Mouse (Mus musculus): ENCODE data around the gene Ppp1r8.

Gene Ppp1r8

DNA sequence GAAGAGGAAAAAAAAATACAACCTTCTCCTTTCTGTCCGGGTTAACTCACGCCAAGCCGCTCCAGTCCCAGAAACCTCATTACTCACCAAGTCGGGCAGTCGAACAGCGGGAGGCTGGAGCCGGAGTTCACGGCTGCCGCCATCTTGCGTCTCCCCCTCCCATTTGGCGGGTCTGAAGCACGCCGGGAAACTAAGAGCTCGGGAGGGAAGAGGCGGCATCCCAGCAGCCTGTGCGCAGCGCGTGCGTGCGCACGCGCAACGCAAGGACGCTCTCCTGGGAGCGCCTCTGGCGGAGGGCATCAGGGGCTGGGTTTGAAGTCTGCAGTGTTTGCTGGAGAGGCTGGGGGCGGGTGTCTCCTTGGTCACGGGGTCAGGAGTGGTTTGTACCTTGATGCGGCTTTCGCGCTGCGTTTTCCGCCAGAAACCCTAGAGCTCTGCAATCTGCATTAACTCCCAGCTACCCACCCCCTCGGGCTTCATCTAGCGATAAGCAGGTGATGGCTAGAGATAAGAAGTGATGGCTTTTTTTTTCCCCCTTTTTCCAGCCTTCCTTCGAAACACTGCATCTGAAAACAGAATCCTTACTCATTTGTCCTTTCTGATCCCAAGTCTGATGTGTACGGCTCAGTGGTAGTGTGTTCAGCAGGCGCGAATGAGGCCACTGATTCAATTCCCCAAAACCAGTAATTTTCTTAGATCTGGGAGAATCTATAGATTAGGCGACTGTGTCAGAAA lies at the start of gene Ppp1r8:
Ppp1r8 (minus strand) TSS at position 200 of the 735 bp plus-strand sequence.
- DNase-seq = peak; percentile 85 to 88

DNA sequence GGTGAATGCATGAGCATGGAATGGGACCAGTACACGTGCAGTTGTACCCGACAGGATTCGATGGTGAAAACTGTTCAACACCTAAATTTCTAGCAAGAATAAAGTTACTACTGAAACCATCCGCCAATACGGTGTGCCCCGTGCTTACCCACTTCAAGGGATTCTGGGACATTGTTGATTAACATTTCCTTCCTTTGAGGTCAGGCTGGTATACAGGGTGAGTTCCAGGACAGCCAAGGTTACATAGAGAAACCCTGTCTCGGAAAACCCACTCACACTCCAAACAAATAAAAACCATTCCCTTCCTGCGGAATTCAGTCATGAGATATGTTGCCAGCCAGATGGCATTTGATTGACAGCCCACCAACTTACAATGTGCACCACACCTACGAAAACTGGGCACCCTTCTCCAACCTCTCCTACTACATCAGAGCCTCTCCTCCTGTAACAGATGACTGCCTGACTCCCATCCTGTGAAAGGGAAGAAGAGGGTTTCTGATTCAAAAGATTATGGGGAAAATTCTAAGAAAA lies 41.9 kb upstream of the Ppp1r8 start:
- no peak for DNase-seq

DNA sequence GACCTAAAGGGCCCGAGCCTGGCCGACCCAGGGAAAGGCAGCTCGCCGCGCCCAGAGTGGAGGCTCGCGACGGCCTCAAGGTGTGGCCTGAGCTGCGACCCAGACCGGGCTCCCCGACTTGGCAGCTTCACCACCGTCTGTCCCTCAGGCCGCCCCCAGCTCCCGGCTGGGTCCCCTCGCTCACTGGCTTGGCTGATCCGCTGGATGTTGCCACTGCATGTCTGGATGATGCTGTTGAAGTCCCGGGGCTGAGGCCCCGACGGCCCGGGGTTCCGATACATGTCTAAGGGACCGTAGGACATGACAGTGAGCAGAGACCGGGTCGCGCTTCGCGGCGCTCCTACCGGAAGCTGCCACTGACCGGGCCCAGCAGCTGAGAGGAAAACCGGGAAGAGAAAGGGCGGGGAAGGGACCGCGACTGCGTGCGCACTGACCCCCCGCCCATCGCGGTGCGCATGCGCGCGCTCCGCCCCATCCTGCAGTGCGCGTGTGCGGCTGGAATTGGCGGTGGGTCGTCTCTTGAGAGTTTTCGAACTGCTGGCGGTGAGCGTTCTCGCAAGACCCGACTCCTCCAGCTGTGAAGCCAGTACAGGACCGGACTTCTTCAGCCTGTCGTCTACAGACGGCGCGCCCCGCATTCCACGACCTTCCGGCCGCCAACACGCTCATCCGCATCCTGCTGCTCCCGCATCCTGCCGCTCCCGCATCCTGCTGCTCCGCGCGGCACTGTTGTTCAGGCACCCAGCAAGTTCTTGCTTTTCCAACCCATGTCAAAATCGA lies 41.3 kb upstream of the Ppp1r8 start, which contains the start of gene Stx12:
Stx12 (minus strand) TSS at position 446 of the 780 bp plus-strand sequence.
- peak; percentile 87 to 90 for DNase-seq

DNA sequence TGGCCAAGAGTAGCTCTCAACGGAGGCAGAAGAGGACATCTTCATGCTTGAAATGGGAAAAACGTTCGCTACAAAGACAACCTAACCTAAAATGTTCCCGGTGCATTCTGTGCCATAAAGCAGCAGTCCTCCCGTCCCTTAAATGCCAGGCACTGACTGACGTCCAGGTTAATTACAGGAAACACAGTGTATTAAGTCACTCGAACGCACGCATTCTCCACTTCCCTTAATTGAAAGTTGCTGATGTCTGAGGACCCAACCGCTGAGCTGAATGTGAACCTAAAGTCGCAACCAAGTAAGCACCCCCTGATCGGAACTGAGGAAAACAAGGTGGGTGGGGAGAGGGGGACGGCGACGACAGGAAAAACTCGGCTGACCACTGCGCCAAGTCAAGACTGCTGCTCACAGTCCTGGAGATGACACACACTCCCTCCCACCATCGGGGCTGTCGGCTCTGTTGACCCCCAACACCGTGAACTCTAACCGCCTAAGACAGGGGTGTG lies 40.6 kb upstream of the Ppp1r8 start:
- no peak for DNase-seq

DNA sequence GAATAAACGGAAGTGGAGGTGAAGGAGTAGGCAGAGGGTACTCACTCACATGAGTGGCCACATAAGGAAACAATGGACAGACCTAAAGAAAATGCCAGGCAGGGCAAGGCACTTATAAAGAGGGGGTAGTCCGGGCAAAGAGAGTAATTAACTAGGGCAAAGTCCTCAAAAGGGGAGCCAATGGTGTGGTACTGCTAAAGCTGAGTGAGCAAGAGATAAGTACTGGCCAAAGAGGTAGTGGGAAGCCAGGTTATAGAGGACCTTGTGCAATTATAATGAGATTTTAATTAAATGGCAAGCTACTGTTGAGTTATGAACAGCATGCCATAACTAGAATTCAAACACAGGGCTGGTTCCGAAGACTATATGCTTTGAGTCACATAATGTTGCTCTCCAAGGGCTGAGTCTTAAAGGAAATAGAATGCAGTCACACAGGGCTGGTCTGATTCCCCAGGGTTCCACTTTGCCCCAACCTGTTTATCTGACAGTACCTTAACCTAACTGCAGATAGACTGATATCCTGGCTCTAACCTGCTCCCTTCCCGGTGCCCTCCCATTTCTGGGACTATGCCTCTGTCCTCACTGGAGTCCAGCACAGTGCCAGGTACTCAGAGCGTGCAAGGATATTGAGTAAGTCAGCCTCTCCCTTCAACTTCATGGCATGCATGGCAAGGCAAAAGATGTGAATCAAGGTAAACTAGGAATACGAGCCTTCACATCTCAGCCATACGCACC lies 31.6 kb upstream of the Ppp1r8 start:
- no peak for DNase-seq

DNA sequence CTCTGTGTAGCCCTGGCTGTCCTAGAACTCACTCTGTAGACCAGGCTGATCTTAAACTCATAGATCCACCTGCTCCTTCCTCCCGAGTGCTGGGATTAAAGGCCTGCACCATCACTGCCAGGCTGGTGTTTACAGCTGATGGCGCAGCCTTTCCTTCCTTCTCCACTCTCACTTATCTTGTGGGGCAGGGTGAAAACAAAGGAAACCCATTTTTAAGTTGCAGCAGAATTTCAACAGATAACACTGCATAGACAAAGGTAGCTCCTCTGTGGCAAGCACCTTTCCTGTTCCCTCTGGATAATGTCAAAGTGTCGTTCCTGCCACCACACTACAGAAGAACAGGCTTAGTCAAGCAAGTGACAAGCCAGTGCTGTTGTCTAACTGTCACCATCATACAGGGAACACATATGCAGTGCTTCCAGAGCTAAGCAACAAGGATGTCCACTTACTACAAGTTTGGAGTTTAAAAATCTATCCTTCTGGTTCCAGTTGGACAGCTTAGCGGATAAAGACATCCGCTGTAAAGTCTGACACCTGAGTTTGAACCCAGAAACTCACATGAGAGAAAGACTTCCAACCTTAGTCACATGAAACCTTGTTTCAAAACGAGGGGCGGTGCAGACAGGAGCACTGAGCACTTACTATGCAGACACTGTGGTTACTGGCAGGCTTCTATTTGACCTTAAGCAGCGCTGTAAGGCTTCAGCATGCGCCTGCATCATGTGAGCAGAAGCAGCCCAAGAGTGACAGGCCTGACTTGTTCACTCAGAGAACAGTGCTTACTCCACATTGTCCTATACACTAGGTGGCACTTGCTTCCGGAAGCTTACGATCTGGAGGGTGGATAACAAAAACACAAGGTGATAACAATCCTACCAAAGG lies 30.8 kb upstream of the Ppp1r8 start:
- DNase-seq = no peak

DNA sequence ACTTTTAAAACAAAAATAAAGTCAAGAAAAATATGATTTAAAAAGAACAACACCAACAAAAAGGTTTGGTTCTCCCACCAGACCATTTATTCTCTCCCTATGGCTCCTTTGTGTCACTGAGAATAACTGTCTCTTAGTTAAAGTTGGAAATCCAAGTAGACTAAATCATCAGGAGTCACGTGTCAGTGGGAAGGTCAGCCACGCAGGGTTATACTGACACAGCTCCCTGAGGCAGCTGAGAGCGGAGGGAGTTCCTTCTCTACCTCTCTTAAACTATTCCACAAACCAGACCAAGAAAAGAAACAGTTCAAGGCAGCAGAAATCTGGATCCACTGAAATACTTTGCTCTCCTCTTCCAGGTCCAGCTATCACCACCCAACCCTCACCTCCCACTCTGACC lies 28.1 kb upstream of the Ppp1r8 start:
- DNase-seq = no peak

DNA sequence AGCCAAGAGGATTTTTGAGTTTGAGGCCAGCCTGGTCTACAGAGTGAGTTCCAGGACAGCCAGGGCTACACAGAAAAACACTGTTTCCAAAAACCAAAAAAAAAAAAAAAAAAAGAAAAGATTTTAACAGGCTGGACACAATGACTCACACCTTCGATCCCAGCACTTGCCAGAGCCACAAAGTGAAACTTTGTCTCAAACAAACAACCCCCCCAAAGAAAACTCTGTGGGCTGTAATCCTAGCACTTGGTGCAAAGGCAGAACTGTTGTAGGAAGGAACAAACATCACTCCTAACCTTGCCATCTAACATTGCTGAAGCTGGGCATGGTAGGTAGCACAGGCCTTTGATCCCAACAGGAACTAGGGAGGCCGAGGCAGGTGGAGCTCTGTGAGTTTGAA lies 21.9 kb upstream of the Ppp1r8 start:
- DNase-seq = no peak

DNA sequence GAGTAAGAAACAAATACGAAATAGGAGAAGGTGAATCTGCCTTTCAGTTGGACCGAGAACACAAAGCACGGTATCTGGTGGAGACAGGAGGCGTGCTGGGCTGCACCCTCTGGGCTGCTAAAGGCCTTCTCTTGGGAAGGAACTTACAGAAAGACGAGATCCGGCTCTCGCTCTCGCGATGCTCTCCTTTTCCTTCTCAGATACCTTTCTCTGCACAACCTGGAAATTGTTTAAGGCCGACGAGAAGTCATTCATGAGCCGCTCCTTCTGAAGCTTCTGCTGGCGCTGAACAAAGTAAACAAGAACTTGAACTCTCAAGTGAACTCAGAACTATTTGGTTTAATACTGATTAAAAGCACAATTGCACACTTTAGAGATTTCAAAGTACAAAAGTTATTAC lies 20.0 kb upstream of the Ppp1r8 start:
- DNase-seq = no peak

DNA sequence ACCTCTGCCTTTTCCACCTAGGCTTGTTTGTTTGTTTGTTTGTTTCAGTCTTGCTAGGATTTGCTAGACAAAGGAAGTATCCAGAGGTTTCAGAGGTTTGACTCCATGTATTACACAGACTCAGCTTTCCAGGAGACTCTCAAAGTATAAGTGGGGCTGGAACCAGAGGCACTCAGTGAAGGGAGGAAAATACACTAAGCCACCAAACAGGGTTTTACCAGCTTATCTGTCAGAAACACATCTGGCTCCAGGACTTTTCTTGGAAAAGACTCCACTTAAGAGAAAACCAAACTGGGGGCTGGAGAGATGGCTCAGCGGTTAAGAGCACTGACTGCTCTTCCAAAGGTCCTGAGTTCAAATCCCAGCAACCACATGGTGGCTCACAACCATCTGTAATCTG lies 17.9 kb upstream of the Ppp1r8 start:
- DNase-seq = no peak

DNA sequence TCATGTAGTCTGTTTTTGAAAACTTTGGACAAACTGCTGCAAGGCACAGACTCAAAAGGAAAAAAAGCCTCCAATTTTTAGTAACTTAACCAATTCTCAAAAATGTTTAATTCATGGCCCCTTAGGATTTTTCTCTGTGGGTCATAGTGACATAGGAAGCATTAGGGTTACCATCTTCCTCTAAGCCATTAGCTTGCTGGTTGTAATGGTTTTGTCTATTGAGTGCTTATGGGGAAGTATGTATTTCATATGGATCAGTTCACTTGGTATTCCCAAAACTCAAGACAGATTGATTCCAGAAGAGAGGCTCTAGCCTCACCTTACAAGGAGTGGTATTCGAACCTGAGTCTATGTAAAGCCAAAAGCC lies 719 bp upstream of the Ppp1r8 start:
- no peak for DNase-seq

DNA sequence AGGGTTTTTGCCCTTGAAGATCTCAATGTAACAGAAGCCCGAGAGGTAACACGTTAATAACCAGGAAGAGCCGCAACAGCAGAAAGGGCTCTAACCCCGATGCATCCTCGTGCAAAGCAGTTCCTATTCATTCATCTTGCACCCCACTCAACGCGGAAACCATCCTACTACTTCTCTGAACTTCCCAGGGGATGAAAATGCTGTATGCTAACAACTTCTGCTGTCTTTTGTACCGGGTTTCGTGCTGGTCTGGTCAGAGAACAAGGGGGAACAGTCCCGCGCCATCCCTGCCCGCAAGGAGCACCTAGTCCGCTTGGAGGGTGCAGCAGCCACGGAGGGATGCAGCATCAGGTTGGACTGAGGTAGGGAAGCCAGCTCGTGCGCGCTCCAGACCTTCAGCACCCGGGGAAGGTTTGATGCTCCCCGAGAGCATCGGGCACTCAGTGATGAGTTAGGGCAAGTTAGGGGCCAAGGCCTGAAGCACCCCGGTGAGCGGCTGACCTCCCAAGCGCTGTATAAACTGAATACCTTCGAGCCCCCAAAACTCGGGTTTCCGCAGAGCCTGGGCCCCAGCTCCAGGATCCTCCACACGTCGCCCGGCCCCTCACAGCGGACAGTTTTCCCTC lies 575 bp downstream of the Ppp1r8 start:
- peak; percentile 32 to 34 for DNase-seq

DNA sequence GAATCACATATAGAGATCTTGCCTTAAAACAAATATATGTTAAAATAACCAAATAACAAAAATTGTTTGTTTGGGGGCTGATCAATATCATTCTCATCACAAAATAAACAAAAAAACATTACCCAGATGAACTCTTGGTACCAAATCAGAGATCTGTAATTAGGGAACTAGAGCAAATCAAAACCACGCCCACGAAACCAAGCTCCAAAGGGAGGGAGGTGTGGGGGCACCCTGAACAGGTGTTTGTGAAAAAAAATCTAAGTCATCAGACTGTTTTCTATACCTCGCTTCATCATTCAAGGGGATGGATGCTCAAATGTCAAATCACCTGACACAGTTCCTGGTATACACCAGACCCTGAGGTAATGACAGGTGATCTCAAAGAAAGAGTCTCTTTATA lies 1.5 kb downstream of the Ppp1r8 start:
- DNase-seq = no peak

DNA sequence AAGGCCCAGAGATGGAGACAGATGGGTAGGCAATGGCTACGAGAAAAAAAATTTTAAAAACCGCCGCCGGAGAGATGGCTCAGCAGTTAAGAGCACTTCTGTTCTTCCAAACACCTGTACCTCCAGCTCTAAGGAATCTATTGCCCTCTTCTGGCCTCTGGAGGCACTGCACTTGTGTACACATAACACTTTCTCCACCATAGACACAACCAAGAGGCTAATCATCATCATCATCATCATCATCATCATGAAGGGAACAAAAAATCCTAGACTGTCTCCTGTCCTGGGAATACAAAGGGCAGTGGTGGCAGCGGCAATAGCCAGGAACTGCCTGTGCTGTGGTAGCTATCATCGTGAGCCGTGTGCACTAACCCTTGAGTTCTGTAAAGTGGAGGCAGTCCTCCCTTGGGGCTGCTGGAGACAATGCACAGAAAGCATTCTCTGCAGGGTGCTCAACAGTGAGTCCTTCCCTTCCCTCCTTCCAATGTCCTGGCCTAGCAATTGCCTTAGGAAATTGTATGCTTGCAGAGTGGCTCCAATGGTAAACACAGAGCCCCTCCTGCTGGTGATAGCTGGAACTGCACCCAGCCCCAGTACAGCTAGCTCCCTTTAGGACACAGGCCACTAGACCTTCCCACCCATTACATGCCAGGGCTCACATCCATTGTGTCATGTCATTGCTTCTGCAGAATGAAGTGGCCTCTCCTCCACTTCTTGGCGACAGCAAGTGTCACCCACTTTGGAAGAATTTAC lies 19.2 kb downstream of the Ppp1r8 start:
- DNase-seq = peak; percentile 22 to 25

DNA sequence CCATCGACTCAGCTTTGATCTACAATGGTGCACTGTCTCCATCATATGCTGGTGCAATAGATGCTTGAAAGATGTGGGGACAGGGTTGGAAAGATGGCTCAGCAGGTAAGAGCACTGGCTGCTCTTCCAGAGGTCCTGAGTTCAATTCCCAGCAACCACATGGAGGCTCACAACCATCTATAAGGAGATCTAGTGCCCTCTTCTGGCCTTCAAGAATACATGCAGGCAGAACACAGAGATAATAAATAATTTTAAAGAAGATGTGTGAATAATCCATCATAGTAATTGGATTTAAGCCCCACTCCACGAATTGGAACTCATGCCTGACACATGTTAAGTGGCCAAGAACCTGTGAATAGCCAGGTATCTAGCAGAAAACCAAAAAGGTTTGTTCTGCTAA lies 24.5 kb downstream of the Ppp1r8 start:
- DNase-seq = no peak

DNA sequence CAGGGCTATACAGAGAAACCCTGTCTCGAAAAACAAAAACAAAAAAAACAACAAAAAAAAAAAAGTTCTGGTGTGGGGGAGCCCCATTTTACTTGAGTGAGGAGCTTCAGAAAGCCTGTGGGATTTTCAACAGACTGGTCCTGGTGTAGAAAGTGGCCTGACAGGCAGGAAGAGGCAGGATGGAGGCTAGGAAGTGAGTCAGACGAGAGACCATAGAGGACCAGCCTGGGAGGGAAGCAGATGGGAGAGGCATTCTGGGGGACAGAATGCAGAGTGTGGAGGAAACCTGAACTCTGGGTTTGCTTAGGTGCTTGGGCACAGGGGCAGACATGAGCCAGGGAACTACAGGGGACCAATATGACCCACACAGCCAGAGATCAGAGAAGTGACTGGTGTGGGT lies 26.1 kb downstream of the Ppp1r8 start:
- DNase-seq = no peak

DNA sequence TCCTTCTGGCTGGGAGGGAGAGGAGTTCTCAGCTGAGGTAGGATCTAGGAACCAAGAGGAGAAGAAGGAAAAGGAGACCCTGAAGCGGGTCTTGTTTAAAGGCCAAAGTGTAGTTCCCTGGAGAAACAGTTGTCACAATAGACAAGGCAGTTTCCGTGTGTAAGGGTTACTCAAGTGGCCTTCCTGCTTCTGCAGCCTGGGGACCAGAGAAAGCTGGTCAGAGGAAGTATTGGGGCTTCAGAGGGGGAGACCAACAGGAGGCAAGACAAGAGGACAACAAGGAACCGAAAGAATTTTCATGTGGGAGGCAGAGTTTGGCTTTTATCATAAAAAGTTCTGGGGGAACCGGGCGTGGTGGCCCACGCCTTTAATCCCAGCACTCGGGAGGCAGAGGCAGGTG lies 26.6 kb downstream of the Ppp1r8 start:
- DNase-seq = no peak

DNA sequence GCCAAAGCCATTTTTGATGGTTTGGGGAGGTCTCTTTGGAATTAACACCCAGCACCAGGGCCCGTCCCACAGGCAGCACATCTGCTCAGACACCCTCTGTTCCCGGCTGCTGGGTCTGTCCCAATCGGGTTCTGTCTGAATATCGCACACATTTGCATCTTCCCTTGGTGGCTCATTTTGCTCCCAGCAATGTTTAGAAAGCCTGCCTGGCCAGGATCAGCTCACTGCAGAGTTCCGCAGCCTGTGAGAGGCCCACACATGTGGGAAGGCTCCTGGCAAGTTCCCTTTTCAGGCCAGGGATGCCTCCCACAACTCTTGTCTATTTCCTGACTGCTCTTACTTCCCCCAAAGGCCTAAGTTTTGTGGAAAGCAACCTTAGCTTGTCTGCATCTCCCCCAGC lies 33.3 kb downstream of the Ppp1r8 start:
- DNase-seq = no peak

DNA sequence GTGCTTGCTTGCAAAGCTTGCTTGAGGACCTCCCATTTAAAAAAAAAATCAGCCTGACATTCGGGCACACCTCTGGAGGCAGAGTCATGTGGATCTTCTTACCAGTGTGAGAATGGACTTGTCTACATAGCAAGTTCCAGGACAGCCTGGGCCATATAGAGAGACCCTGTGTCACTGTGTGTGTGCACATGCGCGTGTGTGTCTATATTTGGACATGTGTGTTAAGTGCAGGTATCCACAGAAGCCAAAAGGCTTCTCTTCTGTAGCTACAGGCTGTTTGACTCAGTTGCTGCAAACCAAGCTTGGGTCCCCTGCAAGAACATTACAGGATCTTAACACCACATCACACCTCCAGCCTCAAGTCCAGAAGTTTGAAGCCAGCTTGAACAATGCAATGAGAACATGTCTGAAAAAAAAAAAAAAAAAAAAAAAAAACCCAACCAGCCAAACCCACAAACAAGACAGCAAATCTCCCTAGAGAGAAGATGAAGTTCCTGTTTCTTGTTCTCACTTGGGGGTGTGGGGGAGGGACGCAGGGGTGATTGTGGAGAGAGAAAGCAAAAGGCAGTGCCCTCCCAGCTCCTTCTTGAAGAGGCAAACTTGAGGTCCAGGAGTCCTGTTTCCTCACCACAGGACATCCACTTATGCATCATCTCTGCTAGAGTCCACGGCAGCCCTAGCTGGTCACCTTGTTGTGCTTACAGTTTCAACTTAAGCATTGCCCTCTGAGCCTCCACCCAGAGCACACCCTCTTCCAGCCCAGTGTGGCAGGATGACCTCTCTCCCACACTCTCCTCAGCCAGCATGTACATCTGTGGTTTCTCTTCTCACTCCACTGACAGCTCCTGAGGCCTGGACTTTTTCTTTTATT lies 35.0 kb downstream of the Ppp1r8 start:
- DNase-seq = no peak
